Mouse (Mus musculus) lung, embryonic 14.5 days (tissue): ENCODE measurements around the gene Slamf1. TPM values are rescaled to one million over a fixed set of nuclear protein-coding genes. Genes with fewer than 3 reads are reported as not detected.

Source experiments
- ATAC-seq: fragments of 200-750 bp; cut with Nextera tagmentation; 2 replicates; pipeline ENCODE4 v1.8.0; 2017; ENCODE audit warnings: mild to moderate bottlenecking, moderate TSS enrichment, moderate library complexity; ENCODE audit not compliant: insufficient read depth
- DNase-seq: peaks from one replicate; pipeline ENCODE4 v3.0.0-alpha.2; 2015
- H3K27ac ChIP-seq: fragments of 300-500 bp; sonication (generic); 2 replicates; pipeline ENCODE4 v1.5.1; 2014; ENCODE audit warnings: low read depth, mild to moderate bottlenecking, moderate library complexity
- H3K27me3 ChIP-seq: fragments of 300-500 bp; sonication (generic); 2 replicates; pipeline ENCODE4 v1.6.1; 2014; ENCODE audit warnings: low read length, control low read depth; ENCODE audit not compliant: insufficient read depth
- H3K36me3 ChIP-seq: fragments of 300-500 bp; sonication (generic); 2 replicates; pipeline ENCODE4 v1.6.1; 2014; ENCODE audit warnings: control low read depth; ENCODE audit not compliant: insufficient read depth
- H3K4me1 ChIP-seq: fragments of 300-500 bp; sonication (generic); 2 replicates; pipeline ENCODE4 v1.6.1; 2014; ENCODE audit warnings: antibody characterized with exemption, control low read depth; ENCODE audit not compliant: insufficient read depth
- H3K4me2 ChIP-seq: fragments of 300-500 bp; sonication (generic); 2 replicates; pipeline ENCODE4 v1.6.1; 2014; ENCODE audit warnings: mild to moderate bottlenecking
- H3K4me3 ChIP-seq: fragments of 300-500 bp; sonication (generic); 2 replicates; pipeline ENCODE4 v1.5.1; 2014; ENCODE audit warnings: low read depth, low read length
- H3K9ac ChIP-seq: fragments of 300-500 bp; sonication (generic); 2 replicates; pipeline ENCODE4 v1.6.1; 2014
- H3K9me3 ChIP-seq: fragments of 300-500 bp; sonication (generic); 2 replicates; pipeline ENCODE4 v1.6.1; 2016; ENCODE audit warnings: low read depth, low read length, control low read depth
- CTCF ChIP-seq: IDR thresholded peaks from 2 replicates; pipeline ENCODE4 v1.5.1; 2016; ENCODE audit warnings: antibody characterized with exemption, low read depth
- WGBS: fragments of 180-500 bp; shearing (Covaris S2); extraction: QIAGEN DNeasy Blood & Tissue Kit; methylation state at CpG from one replicate; pipeline ENCODE4 v1.1.7; 2014; 5-methylcytosine and 5-hydroxymethylcytosine counted together
- polyA plus RNA-seq: library from polyadenylated mRNA; unstranded; fragments of >200 nt; fragmentation: Nextera tagmentation; extraction: Ambion mirVana; gene quantifications from 2 replicates; pipeline ENCODE4 v1.2.1, GENCODE M21; 2014

The Slamf1 gene
- 0.42 and 1.1 TPM in 2 replicates for polyA plus RNA-seq

DNA sequence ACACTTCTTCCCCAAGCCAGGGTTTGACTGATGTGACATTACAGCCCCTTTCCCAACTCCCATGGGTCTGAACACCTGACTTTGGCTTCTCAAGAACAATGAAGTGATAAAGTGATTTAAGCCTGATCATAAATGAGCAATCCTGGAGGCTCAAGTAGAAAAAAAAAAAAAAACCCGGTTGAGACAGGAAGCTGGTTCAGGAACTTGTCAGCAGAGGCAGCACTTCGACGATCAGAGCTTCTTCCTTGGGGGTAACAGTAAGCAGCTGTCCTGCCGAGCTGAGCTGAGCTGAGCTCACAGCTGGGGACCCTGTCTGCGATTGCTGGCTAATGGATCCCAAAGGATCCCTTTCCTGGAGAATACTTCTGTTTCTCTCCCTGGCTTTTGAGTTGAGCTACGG, at the start of gene Slamf1:
TSS of gene Slamf1 (plus strand) at position 230 of the 400 bp plus-strand sequence.
- no peak for ATAC-seq
- 26% methylated on average over 6 of the region's 6 CpGs for WGBS

DNA sequence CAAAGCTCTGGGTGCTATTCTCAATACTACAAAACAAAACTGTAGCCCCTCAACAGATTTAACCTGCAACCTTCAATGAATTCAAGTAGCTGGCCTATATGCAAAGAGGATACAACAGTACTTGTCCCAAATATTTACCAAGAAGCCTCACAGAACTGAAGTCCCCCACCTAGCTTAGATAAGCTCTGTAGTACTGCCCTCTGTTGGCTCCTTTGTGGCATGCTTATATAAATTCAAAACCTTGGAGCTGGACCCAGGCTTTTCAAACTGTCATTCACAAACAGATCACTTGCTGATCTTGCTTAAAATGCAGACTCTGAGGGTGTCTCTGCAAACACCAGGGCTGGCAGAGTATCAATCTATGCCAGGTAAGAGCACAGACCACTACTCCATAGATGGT, 35.7 kb upstream of the Slamf1 start:
- no peak for TF ChIP-seq CTCF

More for the DNA sequence above, at the start of gene Slamf1:
- DNase-seq = no peak
- H3K4me3 ChIP-seq = no peak within 1 kb of the TSS
- no peak within 1 kb of the TSS for H3K27ac ChIP-seq
- no peak within 1 kb of the TSS for H3K4me2 ChIP-seq
- H3K9me3 ChIP-seq = no peaks in the 10 kb centered on the region
- H3K9ac ChIP-seq = no peak within 1 kb of the TSS
- no peaks in the 10 kb centered on the region for H3K36me3 ChIP-seq
- H3K27me3 ChIP-seq = no peaks in the 10 kb centered on the region
- TF ChIP-seq CTCF = no peak
- H3K4me1 ChIP-seq = no peaks in the 10 kb centered on the region

DNA sequence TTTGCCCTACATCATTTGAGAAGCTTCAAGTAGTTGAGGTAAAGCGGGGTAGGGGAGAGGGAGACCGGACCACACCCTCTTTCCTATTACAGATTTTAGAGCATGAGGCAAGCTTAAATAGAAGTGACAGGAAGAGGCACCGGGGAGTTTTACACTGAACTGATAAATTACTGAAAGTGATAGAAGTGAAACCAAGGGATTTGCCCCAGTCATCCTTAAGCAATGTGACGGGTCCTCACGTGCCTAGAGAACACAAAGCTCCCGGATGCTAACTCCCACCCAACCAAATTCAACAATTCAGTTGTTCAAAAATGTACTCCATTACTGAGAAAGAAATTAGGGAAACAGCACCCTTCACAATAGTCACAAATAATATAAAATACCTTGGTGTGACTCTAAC, 32.0 kb upstream of the Slamf1 start:
- TF ChIP-seq CTCF = no peak
- WGBS = 76% methylated on average over 6 of the region's 6 CpGs
- no peak for ATAC-seq

More for the DNA sequence above, 35.7 kb upstream of the Slamf1 start:
- H3K4me1 ChIP-seq = no peaks in the 10 kb centered on the region
- ATAC-seq = no peak
- H3K9me3 ChIP-seq = no peaks in the 10 kb centered on the region
- H3K27ac ChIP-seq = no peak overlapping the region
- H3K9ac ChIP-seq = no peak overlapping the region
- no peaks in the 10 kb centered on the region for H3K36me3 ChIP-seq
- H3K4me3 ChIP-seq = no peak overlapping the region
- no peak for DNase-seq
- no peak overlapping the region for H3K4me2 ChIP-seq
- no peaks in the 10 kb centered on the region for H3K27me3 ChIP-seq

DNA sequence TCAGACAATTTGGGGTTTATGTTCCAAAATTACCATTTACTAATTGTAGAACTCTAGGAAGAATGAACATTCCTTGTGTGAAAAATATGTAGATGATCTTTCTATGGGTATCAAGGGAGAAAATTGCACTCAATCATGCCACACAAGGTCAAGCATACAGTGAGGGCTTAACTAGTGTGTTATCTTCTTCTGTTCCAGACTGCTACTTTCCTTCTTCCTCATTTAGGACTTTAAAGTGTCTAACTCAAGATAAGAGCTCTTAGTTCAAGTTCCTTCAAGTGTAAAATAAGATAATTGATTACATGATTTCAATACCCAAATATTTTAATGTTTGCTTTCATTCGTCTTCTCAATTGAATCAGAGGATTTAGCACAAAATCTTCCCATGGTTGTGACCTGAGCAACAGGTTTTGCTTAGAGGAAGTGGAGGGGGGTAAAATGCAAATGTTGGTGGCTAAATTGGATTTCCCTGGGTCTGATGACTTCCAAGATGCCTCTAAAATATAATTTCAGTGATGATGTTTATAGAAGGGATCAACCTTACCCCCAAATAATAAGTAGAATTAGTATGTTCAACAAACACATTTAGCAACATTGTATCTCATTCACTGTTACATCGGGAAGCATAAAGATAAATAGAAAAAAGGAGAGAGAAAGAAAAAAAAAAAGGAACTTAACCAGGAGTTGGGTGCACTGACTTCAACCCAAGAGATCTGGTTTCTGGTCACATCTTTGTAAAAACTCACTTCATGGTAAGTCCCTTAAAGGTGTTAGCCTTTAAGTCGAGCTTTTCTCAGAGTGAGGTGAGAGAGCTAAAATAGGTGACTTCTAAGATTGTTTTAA, 18.6 kb upstream of the Slamf1 start:
- no peaks in the 10 kb centered on the region for H3K36me3 ChIP-seq
- 73% methylated on average over 3 of the region's 3 CpGs for WGBS
- H3K9ac ChIP-seq = no peak overlapping the region
- no peak for DNase-seq
- no peak overlapping the region for H3K4me2 ChIP-seq
- no peak overlapping the region for H3K4me3 ChIP-seq
- no peaks in the 10 kb centered on the region for H3K4me1 ChIP-seq
- H3K27ac ChIP-seq = no peak overlapping the region
- no peak for ATAC-seq
- no peak for TF ChIP-seq CTCF
- H3K27me3 ChIP-seq = no peaks in the 10 kb centered on the region
- H3K9me3 ChIP-seq = no peaks in the 10 kb centered on the region

More for the DNA sequence above, 32.0 kb upstream of the Slamf1 start:
- Histone ChIP-seq H3K4me1 (no peaks in the 10 kb centered on the region), H3K27me3 (no peaks in the 10 kb centered on the region), H3K9me3 (no peaks in the 10 kb centered on the region), H3K9ac (no peak overlapping the region), H3K36me3 (no peaks in the 10 kb centered on the region), H3K4me3 (no peak overlapping the region), H3K4me2 (no peak overlapping the region), H3K27ac (no peak overlapping the region)
- no peak for DNase-seq

DNA sequence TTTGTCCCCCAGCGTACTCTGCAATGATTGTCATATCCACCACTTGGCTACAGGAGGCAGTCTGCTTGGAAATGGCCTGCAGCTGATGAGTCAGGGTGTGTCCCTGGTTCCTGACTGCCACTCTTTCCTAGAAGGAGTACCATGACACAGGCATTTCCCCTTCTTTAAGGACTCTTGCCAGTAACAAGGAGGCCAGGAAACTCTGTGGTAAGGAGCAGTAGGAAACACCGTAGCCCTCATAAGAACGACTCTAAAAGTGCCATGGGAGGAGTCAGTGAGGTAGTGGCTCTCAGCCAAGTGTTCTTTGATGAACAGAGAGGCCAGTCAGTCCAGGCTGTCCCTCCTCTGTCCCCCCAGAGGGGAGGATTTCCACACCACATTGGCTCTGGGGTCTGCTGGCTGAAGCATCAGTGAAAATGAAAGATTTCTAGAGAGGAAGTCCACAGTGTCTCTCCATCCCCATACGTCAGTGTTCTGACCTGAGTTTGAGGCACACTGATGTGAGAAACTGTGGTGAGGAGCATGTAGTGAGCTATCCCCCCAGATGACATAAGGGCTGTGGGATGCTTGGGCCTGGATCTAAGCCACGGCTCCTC, 5.0 kb upstream of the Slamf1 start:
- Histone ChIP-seq H3K4me3 (no peak overlapping the region), H3K4me1 (no peaks in the 10 kb centered on the region), H3K27ac (no peak overlapping the region), H3K9me3 (no peaks in the 10 kb centered on the region), H3K27me3 (no peaks in the 10 kb centered on the region), H3K36me3 (no peaks in the 10 kb centered on the region), H3K9ac (no peak overlapping the region), H3K4me2 (no peak overlapping the region)
- ATAC-seq (peak; percentile 41; the same call in 1 of the 2 replicates), DNase-seq (no peak)
- 44% methylated on average over 5 of the region's 5 CpGs for WGBS
- TF ChIP-seq CTCF = no peak

DNA sequence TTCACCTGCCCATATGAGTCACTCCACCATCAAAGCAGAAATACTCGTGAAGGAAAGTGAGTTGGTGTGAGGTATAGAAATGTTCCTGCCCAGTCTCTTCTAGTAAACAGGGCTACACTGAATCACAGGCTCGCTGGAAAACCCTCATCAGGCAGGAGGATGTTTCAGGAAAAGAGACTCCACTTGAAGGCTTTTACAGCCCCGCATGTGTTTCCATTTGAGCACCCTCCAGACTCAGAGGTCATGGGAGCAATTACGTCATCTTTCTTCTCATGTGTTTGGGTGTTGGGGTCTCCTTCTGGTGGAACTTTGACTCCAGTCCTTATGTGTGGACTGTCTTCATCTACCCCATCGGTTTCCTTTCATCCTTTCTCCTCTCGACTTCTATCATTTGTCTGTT, 4.1 kb downstream of the Slamf1 start:
- H3K4me2 ChIP-seq = no peak overlapping the region
- H3K27ac ChIP-seq = no peak overlapping the region
- H3K4me3 ChIP-seq = no peak overlapping the region
- H3K9me3 ChIP-seq = no peaks in the 10 kb centered on the region
- ATAC-seq (no peak), DNase-seq (no peak)
- H3K9ac ChIP-seq = no peak overlapping the region
- H3K27me3 ChIP-seq = no peaks in the 10 kb centered on the region
- no peaks in the 10 kb centered on the region for H3K36me3 ChIP-seq
- no peak for TF ChIP-seq CTCF
- WGBS = 72% methylated on average over 6 of the region's 6 CpGs
- H3K4me1 ChIP-seq = no peaks in the 10 kb centered on the region

DNA sequence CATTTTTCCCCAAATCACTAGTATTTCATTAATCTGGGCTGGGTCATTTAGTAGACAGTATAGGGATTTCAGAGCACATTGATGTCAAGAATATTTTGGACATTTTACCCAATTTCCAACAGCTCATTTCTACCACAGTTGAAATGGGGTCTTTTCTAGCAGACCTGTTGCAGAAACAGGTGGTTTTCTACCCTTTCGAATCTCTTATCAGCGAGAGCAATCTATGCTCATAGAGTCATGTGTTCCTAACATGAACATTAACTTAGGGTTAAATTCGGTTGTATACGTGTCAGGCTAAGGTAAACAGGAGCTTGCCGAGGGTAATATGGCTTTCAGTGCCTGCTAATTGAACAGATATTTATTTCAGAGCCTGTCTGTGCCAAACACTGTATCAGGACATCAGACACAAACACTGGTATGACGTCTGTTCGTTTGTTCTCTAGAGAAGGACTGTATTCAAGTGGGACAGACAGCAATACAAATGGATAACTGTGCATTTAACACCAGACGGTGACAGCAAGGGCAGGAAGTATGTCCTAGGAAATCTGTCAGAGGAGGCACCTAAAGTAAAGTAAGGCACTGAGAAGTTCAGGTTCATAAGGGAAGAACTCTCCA, 5.3 kb downstream of the Slamf1 start:
- WGBS = 56% methylated on average over 8 of the region's 8 CpGs
- Histone ChIP-seq H3K9me3 (no peaks in the 10 kb centered on the region), H3K9ac (no peak overlapping the region), H3K27ac (no peak overlapping the region), H3K4me3 (no peak overlapping the region), H3K27me3 (no peaks in the 10 kb centered on the region), H3K4me1 (no peaks in the 10 kb centered on the region), H3K4me2 (no peak overlapping the region), H3K36me3 (no peaks in the 10 kb centered on the region)
- DNase-seq (no peak), ATAC-seq (no peak)
- no peak for TF ChIP-seq CTCF
